ENCODE assay signal across 13 mouse cellular contexts in the genomic region with DNA sequence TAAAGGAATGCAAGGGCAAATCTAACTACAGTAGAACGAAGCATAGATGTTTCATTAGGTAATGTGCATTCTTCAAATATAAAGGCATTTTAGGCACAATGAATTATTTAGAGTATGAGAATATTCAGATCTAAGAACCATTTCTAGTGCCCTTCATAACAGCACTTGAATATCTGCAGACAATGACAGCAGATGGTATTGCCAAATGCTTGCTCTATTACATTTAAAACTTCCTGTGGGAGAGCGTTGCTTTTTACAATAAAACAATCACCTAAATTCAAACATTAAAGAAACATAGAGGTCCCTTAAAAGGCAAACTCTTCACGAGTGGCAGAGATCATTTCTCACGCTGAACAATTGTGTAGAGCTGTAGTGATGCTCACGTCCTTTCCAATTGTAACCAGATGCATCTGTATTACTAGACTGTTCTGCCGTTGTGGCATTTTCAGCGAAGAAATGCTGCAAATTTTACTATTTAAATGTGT.
"Had no signal": no experiment of that assay in that cellular context is flagged by ENCODE, and none has a peak within 500 bp of the region (broad histone marks: within the 10 kb centered on the region; RNA-seq: fewer than 3 reads in every experiment).

No protein-coding gene starts in this region.

- H3K4me1 ChIP-seq: kidney, embryonic 15.5 days; limb, embryonic 10.5 days; liver, embryonic 15.5 days; midbrain, embryonic 13.5 days had no signal

- H3K9me3 ChIP-seq: kidney, embryonic 15.5 days; limb, embryonic 10.5 days; liver, embryonic 15.5 days; midbrain, embryonic 13.5 days had no signal

- H3K4me3 ChIP-seq: kidney, embryonic 15.5 days; left cerebral cortex, adult 2 months; limb, embryonic 10.5 days; liver, embryonic 15.5 days; midbrain, embryonic 13.5 days had no signal

- H3K4me2 ChIP-seq: kidney, embryonic 15.5 days; liver, embryonic 11.5 days; liver, embryonic 15.5 days; midbrain, embryonic 13.5 days had no signal

- H3K27ac ChIP-seq: kidney, embryonic 15.5 days; left cerebral cortex, adult 2 months; limb, embryonic 10.5 days; liver, embryonic 15.5 days; midbrain, embryonic 13.5 days had no signal

- DNase-seq: kidney, adult 18-20 months; kidney, postnatal 14 days; lung, adult 2 months; lung, postnatal 36 days; thymus, adult 2 months; thymus, postnatal 25 days had no signal

- H3K36me3 ChIP-seq: kidney, embryonic 15.5 days; limb, embryonic 10.5 days; liver, embryonic 15.5 days; midbrain, embryonic 13.5 days had no signal

- ATAC-seq: lung, postnatal 0 days; midbrain, embryonic 13.5 days had no signal

- H3K9ac ChIP-seq: kidney, embryonic 15.5 days; liver, embryonic 15.5 days; midbrain, embryonic 13.5 days had no signal

- H3K27me3 ChIP-seq: kidney, embryonic 15.5 days; liver, embryonic 15.5 days; midbrain, embryonic 13.5 days had no signal
